Mouse (Mus musculus): ENCODE results near the gene Txnrd1.
A peak's percentile ranks its signal among the peaks of the same experiment; 100 is the strongest.

Gene Txnrd1

DNA sequence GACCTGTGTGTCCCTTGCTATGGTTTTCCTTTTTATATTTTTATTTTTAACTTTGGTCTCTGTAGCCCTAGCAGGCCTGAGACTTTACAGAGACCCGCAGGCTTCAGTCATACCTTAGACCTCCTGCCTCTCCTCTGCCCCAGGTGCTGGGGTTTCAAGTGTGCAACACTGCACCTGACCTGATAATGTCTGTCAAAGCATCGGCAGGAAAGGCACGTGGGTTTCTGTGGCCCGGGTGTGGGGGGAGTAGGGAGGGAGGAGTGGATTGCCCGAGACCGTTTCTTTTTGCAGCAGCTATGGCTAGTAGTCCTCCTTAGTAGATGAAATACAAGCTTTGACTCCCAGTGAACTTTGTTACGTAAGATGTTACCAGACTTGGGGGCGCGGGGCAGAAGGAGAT, 15.8 kb upstream of the Txnrd1 start:
- no peak for DNase-seq (ENCODE audit: low spot score)

DNA sequence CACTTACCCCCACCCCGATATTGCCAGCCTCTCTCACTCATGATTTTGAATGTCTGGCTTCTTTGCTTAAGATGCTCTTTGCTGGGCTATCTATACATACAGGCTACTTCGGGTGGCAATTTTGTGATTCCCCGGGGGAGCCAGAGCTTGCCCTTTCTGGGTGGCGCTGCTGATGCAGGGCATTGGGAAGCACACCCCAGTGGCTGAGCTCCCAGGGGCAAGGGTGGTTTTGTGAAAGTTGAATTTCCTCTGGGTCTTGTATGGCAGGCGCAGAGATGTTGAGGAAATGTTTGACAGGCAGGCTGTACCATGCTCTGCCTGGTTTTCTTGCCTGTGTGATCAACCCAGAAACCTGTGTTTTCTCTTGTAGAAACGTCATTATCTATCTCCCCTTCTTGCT, 15.1 kb upstream of the Txnrd1 start:
- DNase-seq (ENCODE audit: low spot score): no peak

DNA sequence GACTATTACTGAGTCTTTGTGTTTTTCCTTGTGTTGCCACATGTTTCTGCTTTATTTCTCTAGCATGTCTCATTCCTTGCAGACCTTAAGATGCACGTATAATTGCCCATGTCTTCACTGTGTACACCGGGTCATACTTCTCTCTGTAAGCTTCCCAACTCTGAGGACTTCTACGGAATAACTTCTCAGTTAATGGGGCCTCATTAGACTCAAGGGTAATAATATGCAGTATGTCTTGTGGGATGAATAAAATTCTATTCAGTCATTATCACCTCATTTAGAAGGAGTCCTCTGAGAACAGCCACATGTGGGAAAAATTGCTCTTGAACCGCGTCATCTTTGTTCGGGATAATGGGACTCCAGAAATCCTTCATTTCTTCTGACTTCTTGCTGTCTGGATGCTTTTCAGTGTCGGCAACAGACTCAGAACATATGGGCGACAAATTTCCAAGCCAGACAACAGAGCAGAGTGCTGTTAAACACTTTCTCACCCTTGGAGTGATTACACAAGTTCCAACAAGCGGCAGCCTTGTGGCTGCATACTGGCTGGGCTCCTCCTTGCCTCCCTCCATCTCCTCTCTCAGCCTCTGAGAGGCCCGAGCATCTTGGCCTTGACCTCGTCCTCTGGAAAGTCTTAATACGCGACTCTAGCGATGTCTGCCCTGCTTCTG, 10.5 kb upstream of the Txnrd1 start:
- no peak for DNase-seq (ENCODE audit: low spot score)

DNA sequence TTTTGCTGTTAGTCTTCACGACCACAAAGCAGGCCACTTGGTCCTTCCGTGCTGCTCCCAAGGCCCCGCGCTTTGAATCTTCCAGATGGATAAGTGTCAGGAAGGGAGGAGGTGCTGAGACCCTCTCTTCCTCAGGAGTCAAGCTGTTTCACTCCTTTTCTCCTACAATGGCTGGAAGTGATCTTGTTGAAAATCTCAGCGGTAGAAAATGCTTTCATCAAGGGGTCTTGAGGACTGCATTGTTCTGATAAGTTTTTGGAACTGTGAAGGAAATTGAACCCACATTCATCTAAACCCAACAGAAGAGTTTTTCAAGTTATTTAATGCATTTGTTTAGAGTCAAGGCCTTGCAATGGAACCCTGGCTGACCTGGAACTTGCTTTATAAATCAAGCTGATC, 10.0 kb upstream of the Txnrd1 start:
- no peak for DNase-seq (ENCODE audit: low spot score)

DNA sequence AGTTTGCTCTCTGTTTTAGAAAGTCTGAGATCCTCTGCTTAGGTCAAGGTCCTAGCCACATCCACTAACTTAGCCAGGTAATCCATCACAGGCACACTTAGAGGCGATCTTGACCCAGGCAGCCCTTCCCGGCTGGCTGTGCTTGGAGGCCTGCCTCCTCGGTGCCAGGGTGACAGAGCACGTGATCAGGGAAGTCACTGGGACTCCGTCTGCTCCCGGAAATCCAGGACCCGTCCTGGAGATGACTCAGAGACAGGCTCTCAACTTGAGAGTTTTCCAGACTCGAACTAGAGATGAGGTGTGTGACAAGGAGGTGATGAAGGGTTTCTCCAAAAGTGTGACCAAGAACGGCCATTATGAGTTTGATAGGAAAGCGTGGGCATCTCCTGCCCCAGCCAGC, 9.2 kb upstream of the Txnrd1 start:
- DNase-seq (ENCODE audit: low spot score): no peak

DNA sequence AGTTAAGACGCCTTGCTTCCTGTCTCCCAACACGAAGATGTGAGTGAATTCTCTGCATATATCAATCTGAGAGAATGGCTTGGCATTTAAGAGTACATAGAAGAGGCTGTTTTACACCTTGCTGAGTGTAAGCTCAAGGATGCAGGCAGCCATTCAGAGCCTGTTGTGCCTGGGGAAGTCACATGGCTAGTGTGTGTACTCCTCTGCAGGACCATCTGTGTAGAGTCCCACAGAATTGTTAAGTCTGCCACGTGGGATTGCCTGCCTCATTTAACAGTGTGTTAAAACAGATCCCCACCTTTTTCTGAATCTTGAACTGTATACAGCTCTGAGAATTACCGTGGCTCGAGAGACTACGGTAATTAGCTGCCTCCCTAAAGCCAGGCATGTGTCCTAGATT, 7.2 kb upstream of the Txnrd1 start:
- DNase-seq (ENCODE audit: low spot score): no peak

DNA sequence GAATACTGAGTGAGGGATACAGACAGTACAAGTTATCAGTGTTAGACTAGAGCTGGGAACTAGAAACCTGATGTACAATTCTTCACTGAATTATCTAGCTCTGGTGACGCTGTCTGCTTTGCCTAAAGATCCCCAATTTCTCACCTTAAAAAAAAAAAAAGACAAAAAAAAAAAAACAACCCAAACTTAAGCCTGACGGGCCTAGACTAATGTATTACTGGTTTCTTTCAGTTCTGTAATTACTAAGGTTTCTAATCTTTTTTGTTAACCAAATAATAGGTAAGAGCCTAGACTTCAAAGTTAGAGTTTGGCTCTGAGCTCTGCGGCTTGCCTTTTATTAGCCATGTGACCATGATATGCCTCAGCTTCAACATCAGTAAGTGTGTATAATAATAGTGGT, 2.1 kb downstream of the Txnrd1 start:
- DNase-seq (ENCODE audit: low spot score): no peak

DNA sequence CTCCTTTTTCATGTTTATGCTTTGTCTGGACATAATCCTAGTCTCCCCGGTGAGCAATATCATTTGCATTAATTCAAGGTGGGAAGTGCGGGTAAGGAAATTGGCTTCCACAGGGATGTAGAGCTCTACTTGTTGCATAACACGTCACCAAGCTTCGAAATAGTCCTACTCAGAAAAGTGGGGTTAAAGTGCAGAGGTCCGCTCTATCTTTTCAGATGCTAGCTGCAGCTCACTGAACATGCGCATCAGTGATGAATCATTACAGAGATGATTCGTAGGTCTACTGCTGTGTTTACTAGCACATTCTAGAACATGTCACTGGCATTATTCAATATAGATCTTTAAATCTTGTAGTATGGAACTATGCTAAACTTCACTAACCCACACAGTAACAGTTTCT, 4.6 kb downstream of the Txnrd1 start:
- no peak for DNase-seq (ENCODE audit: low spot score)

DNA sequence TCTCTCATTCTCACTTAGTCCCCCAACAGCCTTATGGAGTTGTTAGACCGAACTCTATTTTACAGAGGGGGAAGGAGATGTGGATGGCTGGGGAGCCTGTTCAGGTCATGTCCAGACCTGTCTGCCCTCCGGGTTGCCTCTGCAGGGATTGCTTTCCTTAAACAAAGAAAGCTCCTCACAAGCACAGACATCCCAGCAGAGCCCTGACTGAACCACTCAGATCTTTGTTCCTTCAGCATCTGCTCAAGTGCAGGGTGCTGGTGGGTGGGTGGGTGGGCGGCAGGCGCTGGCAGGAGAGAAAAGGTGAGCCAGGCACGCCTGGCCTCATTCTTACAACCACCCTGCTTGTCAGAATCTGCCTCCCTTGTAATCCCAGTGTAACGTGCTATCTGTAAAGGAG, 10.3 kb downstream of the Txnrd1 start:
- DNase-seq (ENCODE audit: low spot score): no peak

DNA sequence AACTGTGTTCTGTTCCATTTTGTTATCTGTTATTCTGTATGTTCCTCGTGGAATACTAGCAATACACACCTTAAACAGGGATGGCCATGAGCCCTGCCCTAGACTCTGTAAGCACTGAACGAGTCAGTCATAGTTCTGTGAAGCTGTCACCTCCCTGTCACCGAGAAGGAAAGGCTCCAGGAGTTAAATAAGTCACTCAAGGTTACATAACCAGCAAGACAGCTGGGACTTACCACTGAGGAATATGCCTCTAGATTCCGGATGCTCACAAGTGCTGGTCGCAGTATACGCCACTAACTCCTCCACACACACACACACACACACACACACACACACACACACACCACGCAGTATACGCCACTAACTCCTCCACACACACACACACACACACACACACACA, 11.0 kb downstream of the Txnrd1 start:
- DNase-seq (ENCODE audit: low spot score): no peak

DNA sequence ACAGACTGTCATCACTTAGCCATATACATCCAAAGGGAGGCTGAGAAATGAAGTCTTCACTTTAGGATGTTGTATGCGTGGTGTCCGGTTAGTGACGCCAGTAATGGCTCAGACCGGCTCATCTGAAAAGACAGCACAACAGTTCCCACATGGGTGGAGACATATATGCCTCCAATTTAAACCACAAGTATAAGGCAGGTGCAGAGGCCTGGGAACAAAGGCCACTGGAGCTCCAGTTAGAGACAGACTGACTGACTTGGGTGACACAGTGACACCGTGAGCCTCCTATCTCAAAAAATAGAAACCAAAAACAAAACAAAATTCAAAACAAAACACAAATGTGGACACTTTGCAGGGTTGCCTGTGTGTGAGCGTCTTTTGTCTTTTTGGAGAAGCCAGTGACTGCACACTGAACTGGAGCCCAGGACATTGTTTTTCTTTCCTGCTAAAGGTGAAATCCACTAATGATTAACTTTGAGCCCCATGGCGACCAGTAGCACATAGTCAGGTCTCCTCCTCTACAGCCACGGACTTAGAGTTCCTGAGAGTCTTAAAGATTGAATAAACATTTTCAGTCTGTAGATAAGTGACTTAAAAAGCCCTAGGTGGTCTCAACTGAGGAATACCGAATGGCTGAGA, 14.2 kb downstream of the Txnrd1 start:
- no peak for DNase-seq (ENCODE audit: low spot score)

DNA sequence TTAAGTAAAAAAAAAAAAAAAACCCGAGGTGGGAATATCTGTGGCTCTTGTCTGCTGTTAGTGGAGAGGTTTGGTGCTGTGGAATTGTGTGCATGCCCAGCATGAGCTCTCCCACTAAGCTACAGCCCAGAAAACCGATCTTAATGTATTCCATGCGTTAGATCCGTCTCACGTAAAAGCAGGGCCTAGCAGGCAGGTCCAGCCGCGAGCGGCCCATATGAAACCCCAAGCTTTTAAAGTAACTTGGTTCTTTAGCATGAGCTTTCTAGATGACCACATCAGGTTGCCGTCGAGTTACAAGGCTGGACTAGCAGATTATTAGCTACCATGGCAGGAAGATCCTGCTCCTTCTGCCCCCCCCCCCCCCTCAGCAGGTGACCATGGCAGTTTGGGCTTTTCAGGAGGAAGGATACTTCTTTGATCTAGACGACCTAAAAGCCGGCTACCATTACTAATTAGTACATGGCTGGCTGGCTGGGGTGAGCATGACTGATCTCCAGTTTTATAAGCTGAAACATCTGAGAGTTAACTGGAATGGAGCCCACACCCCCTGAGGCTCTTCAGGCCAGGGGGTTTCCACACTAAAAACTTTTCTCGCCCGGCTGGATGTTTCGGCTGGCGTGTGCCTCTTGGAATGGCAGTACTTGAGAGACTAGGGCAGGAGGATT, 16.1 kb downstream of the Txnrd1 start:
- DNase-seq (ENCODE audit: low spot score): no peak

DNA sequence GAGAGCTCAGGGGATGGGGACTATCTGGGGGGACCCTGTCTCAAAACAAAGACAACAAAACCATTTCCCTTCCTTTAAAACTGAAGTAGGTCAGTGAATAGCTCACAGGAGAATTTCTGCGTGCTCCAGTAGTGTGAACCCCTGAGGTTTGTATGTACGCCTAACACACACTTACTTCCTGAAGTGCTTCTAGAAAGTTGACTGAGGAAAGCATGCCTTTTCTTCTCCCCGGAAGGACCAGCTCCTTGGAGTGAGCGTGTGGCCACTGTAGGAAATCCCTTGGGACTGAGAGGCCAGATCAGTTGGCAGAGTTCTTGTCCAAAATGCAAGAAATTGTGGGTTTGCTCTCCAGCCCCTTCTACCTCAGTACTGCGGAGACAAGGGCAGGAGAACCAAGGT, 16.6 kb downstream of the Txnrd1 start:
- no peak for DNase-seq (ENCODE audit: low spot score)

DNA sequence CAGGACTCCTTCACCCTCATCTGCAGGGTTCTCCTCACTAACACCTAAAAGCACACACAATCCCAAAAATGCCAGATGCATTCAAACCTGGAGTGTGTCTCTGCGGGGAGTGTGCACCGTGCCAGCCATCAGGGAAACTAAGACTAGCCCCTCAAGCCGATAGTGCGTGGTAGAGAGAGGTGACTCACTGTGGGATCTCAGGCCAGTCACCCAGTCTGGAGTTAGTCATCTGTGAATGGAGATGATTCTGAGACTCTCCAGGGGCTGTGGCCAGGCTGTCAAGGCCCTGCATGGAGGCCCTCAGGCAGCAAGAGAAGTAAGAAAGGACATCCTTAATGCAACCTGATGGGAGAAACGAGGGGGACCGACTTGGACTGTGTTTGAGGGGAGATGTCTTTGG, 18.0 kb downstream of the Txnrd1 start:
- no peak for DNase-seq (ENCODE audit: low spot score)

DNA sequence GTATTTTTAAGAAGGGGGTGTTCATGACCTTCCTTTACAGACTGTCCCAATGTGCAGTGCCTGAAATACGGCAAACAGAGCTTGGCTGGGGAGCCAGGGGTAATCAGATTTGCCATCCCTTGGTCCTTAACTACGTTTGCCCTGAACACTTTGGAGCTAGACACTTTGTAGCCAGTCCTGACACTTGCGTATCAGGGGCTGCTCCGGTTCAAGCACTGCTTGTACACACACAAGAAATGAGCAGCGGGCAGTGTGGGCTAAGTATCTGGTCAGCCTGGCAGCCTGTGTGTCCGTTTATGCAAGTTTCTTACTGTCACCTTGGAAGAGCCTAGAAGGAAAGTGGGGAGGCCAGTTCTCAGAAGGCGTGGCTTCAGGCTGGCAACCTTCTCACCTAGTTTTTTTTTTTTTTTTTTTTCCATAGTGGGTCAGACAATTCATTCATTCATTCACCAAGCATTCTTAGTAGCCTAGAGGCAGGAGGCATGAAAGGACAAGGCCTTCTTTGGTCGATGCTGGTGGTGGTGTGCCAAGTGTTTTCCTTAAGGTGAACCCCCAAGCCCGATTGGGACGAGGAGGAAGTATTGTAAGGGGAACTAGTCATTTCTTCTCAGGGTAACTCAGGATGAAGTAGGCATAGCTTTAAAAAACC, 24.4 kb downstream of the Txnrd1 start:
- no peak for DNase-seq (ENCODE audit: low spot score)

DNA sequence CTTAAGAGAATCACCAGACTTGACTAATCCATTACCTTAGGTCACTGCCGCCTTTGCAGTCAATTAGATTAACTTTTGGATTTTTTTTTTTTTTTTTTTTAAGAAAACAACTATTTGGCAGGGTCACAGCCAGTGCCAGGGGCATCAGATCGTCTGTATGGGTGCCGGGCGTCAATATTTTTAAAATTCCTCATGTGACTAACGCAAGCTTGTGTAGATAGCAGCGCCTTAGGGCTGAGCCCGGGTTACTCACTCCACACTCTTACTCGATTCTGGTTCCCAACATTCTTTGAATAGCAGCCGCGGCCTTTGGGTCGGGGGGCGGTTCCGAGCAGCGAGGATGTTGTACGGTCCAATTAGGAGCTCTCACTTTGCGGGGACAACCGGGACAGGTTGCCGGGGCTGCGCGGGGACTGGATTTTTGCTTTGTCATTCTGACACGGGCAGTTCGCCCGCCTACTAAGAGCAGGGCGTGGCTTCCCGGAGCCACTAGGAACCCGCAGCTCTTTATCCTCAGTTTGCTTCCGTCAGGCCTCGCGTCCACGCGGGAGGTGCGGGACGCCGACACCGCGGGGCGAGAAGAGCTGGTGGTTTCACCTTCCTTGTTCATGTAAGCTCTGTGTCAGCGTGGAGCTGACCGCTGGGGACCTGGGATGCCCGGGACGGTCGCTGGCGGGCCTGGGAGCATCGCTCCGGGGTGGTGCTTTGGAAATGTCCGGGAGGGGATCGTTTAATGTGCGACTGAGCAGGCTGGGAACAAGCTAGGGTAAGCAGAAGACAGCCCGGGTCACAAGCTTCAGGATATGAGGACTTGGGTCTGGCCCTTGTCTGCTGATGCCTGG, 25.2 kb downstream of the Txnrd1 start:
- peak; percentile 61 for DNase-seq (ENCODE audit: low spot score)

DNA sequence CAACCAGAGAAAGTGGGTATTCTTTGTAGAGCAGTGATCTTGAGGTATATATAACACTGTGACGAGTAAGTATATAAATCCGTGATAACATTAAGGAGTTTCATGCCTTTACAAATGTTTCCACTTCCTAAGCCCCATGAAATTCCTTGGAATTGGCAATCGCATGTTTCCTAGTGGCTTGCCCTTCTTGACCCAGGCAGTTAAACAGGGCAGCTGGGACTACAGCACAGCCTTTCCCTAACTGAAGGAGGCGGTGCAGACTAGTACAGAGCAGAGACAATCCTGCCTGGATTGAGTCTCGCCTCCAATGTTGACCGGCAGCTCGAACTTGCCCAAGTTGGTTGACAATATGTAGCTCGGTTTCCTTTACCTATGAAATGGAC, 25.8 kb downstream of the Txnrd1 start:
- DNase-seq (ENCODE audit: low spot score): no peak

DNA sequence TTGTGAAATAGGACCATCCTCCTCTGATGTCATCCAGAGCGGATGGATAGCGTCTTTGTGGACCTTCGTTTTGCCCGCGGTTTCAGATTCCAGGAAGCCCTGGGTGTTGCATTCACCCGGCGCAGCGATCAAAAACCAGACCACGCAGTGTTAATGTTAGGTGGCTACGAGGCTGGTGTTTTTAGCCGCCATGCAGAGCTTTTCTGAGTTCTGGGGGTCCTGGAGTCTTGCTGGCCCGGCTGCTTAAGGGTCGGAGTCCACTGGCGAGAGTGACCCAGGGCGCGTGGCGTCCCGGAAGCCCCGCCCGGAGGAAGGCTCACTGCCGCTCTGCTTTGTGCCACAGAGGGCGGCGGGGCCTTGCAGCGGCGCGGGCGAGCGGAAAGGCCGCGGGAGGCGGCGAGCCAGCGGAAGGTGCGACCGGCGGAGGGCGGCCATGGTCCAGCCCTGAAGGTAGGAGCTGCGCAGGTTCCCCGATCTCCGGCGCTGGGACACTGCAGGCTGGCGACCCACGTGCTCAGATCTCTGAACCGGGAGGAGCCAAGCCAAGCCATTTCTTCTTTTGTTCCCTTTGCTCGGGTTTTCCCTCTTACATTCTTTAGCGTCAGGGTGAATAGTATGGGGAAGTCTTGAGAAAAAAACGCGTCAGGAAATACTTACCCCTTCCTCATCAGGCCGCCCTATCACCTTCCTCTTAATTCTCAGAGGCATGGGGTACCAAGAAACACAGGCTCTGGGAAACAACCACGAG, 26.6 kb downstream of the Txnrd1 start:
- no peak for DNase-seq (ENCODE audit: low spot score)

DNA sequence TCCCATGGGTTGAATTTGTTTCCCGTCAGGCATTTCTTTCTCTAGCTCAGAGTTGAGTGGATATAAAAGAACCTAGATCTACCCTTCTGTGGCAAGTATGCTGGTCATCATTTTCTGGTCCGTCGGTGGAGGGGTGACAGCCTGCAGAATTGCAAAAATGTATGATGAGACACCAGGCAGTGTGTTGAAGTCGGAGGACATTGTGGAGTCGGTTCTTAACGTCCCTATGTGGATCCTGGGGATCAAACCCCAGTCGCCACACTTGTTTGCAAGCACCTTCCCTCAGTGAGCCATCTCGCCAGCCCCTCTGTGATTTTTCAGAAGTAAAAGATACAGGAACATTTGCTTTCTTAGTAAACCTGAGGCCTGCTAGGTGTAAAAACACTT, 27.2 kb downstream of the Txnrd1 start:
- DNase-seq (ENCODE audit: low spot score): no peak

DNA sequence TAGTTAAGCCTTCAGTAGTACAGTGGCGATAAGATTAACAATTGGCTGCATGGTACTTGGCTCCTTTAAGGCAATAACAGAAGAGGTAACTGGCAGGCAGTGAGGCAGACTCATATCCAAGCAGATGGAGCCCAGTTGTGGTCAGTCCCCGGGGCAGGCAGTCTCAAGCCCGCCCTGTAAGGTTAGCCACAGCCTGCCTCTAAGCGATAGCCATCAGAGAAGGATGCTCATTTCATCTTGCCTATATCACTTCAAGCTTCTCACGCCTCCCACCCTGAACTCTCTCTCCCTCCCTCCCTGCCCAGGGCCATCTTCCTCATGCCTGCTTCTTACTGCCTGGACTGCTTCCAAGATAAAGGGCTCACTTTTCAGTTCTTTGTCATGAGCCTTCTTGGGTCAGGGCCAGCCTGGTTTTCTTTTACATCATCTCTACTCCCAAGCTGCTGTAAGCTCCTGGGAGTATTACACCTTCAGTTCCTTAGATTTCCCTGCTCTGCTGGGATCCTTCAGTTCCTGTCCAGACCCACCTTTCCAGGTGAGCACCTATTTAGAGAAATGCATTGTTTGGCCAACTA, 29.4 kb downstream of the Txnrd1 start:
- no peak for DNase-seq (ENCODE audit: low spot score)

DNA sequence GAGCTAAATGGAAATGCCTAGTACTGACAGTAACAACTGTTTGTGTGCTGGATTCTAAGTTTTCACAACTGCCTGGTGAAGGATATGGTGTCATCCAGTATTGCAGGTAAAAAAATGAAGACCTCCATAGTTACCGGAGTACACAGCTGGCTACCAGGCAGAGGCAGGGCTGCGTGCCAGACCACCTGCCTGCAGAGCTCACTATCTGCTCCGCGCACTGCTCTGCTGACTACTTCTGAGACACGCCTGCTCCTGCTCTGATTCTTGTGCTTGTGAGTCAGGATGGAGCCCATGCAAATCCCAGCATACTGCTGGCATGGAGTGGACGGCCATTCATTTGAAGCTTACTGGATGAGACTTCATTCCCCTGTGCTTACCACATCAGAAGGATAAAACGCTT, 30.1 kb downstream of the Txnrd1 start:
- DNase-seq (ENCODE audit: low spot score): no peak
